Mouse (Mus musculus) CH12.LX (cell line): ENCODE measurements around the gene Gpr183. TPM values are rescaled to one million over a fixed set of nuclear protein-coding genes. Genes with fewer than 3 reads are reported as not detected.

ENCODE experiments used
- DNase-seq: peaks from one replicate; pipeline ENCODE4 v3.0.0-alpha.2; 2013; ENCODE audit errors: extremely low read depth
- H3K27ac ChIP-seq: 2 replicates; pipeline ENCODE4 v1.5.1; 2012; ENCODE audit warnings: low read depth, mild to moderate bottlenecking, control low read depth, moderate library complexity; ENCODE audit not compliant: insufficient read depth
- H3K27me3 ChIP-seq: replicated peaks from 2 replicates; pipeline ENCODE3; 2012; ENCODE audit warnings: inconsistent platforms
- H3K36me3 ChIP-seq, 2 experiments: replicated peaks in 1 of 2; 2 replicates each; pipeline versions ENCODE3 to v1.6.1; 2012; ENCODE audit warnings: inconsistent platforms in 1 of 2, low read length in 1 of 2, mild to moderate bottlenecking in 1 of 2, mixed read lengths in 1 of 2, moderate library complexity in 1 of 2; ENCODE audit not compliant: control insufficient read depth in 1 of 2, insufficient read depth in 1 of 2
- H3K4me1 ChIP-seq, 2 experiments: 2 replicates each; pipeline ENCODE4 v1.6.1; 2012; ENCODE audit warnings: inconsistent platforms in 1 of 2, moderate library complexity in 1 of 2; ENCODE audit not compliant: insufficient read depth in 2 of 2, control insufficient read depth in 1 of 2
- H3K4me2 ChIP-seq: 2 replicates; pipeline ENCODE4 v1.6.1; 2012; ENCODE audit warnings: low read depth, mild to moderate bottlenecking, control low read depth; ENCODE audit not compliant: poor library complexity, insufficient read depth, severe bottlenecking
- H3K4me3 ChIP-seq, 3 experiments: fragments of 150-350 bp in 1 of 3; sonication (generic) in 1 of 3; replicated peaks in 1 of 3; 2 replicates each; pipeline versions ENCODE3 to v1.5.1; 2011 to 2012; ENCODE audit warnings: low read depth in 2 of 3, low read length in 2 of 3, mild to moderate bottlenecking in 2 of 3, moderate library complexity in 2 of 3, control low read depth in 1 of 3, improper control_type of control experiment in 1 of 3, inconsistent platforms in 1 of 3, mixed read lengths in 1 of 3; ENCODE audit not compliant: poor library complexity in 1 of 3
- H3K79me2 ChIP-seq: replicated peaks from 2 replicates; pipeline ENCODE4 v1.6.1; 2012; ENCODE audit warnings: mild to moderate bottlenecking, moderate library complexity; ENCODE audit not compliant: control insufficient read depth, poor library complexity, insufficient read depth, severe bottlenecking; ENCODE audit errors: extremely low read depth
- H3K9ac ChIP-seq: 2 replicates; pipeline ENCODE4 v1.6.1; 2012; ENCODE audit warnings: low read depth, mild to moderate bottlenecking, control low read depth, moderate library complexity; ENCODE audit not compliant: insufficient read depth
- H3K9me3 ChIP-seq: replicated peaks from 2 replicates; pipeline ENCODE3; 2012; ENCODE audit warnings: low read length, inconsistent platforms, mixed read lengths
- BHLHE40 ChIP-seq: IDR thresholded peaks from 2 replicates; pipeline ENCODE4 v1.6.1; 2011; ENCODE audit warnings: mild to moderate bottlenecking, low read depth, low read length, improper control_type of control experiment
- CHD2 ChIP-seq: IDR thresholded peaks from 2 replicates; pipeline ENCODE4 v1.6.1; 2011; ENCODE audit warnings: low read length, improper control_type of control experiment
- CTCF ChIP-seq, 2 experiments: IDR thresholded peaks in 1 of 2; conservative IDR thresholded peaks in 1 of 2; 2 replicates each; pipeline ENCODE4 v1.5.1; 2011 to 2012; ENCODE audit warnings: low read depth in 2 of 2, low read length in 2 of 2, improper control_type of control experiment in 1 of 2, inconsistent platforms in 1 of 2, mild to moderate bottlenecking in 1 of 2, moderate library complexity in 1 of 2
- E2F4 ChIP-seq: IDR thresholded peaks from 2 replicates; pipeline ENCODE4 v1.6.1; 2011; ENCODE audit warnings: low read depth, low read length, improper control_type of control experiment; ENCODE audit not compliant: insufficient replicate concordance
- ELF1 ChIP-seq: IDR thresholded peaks from 2 replicates; pipeline ENCODE4 v1.6.1; 2014; ENCODE audit warnings: low read depth, mild to moderate bottlenecking, inconsistent platforms, low read length, improper control_type of control experiment
- GABPA ChIP-seq: IDR thresholded peaks from 2 replicates; pipeline ENCODE4 v1.6.1; 2012; ENCODE audit warnings: low read depth, low read length, improper control_type of control experiment, inconsistent platforms; ENCODE audit not compliant: insufficient replicate concordance
- IRF4 ChIP-seq: IDR thresholded peaks from 2 replicates; pipeline ENCODE4 v1.6.1; 2014; ENCODE audit warnings: low read depth, mild to moderate bottlenecking, inconsistent platforms, low read length, improper control_type of control experiment
- JUND ChIP-seq: conservative IDR thresholded peaks from 2 replicates; pipeline ENCODE4 v1.6.1; 2011; ENCODE audit warnings: low read depth, low read length, improper control_type of control experiment
- MEF2A ChIP-seq: IDR thresholded peaks from 2 replicates; pipeline ENCODE4 v1.6.1; 2014; ENCODE audit warnings: low read depth, mild to moderate bottlenecking, inconsistent platforms, low read length, improper control_type of control experiment, borderline replicate concordance
- MYC ChIP-seq: IDR thresholded peaks from 2 replicates; pipeline ENCODE4 v1.6.1; 2011; ENCODE audit warnings: low read depth, mild to moderate bottlenecking, improper control_type of control experiment, low read length
- NELFE ChIP-seq: IDR thresholded peaks from 2 replicates; pipeline ENCODE4 v1.6.1; 2011; ENCODE audit warnings: low read depth, low read length, improper control_type of control experiment
- PAX5 ChIP-seq: IDR thresholded peaks from 2 replicates; pipeline ENCODE4 v1.6.1; 2012; ENCODE audit warnings: low read length, inconsistent platforms, mixed read lengths
- POLR2A ChIP-seq: IDR thresholded peaks from 2 replicates; pipeline ENCODE4 v1.6.1; 2011; ENCODE audit warnings: low read depth, mild to moderate bottlenecking, improper control_type of control experiment, low read length
- POLR2AphosphoS2 ChIP-seq: IDR thresholded peaks from 2 replicates; pipeline ENCODE4 v1.6.1; 2011; ENCODE audit warnings: low read depth, low read length, improper control_type of control experiment
- SMC3 ChIP-seq: IDR thresholded peaks from 2 replicates; pipeline ENCODE4 v1.6.1; 2011; ENCODE audit warnings: low read depth, low read length, improper control_type of control experiment
- ZMIZ1 ChIP-seq: IDR thresholded peaks from 2 replicates; pipeline ENCODE4 v1.6.1; 2012; ENCODE audit warnings: low read depth, mild to moderate bottlenecking, inconsistent platforms, low read length, improper control_type of control experiment
- ZNF384 ChIP-seq: IDR thresholded peaks from 2 replicates; pipeline ENCODE4 v1.6.1; 2012; ENCODE audit warnings: low read depth, low read length, improper control_type of control experiment, inconsistent platforms
- dilution Hi-C: fragments of 300-500 bp; cut with MboI; formaldehyde crosslinking; loops from 2 replicates; pipeline ENCODE4 v1.14.3; 2020; ENCODE audit warnings: low sequenced_read_pairs; ENCODE audit not compliant: extremely low pct_unique_long_range_greater_than_20kb, extremely low pct_ligation_motif_present
- in situ Hi-C: fragments of 300-500 bp; cut with MboI; formaldehyde crosslinking; loops from 3 replicates; pipeline ENCODE4 v1.14.3; 2019; ENCODE audit warnings: low sequenced_read_pairs, low pct_ligation_motif_present, low pct_unique_long_range_greater_than_20kb, mixed read lengths
- polyA plus RNA-seq: library from polyadenylated mRNA; unstranded; fragments of >175 nt; gene quantifications from 2 replicates; pipeline ENCODE4 v1.2.1, GENCODE M21; 2012; ENCODE audit warnings: low read depth; ENCODE audit not compliant: insufficient read length
- total RNA-seq, 2 experiments: library from RNA; depleted of rRNA; stranded (reverse); fragments of 300-350 nt in 1 of 2; fragments of >200 nt in 1 of 2; gene quantifications; 2 replicates each; pipeline ENCODE4 v1.2.3; 2012 to 2014

Gpr183 gene
- total and polyA plus RNA-seq, 3 experiments: 3.6 to 16.3 (median 8.3) TPM

- H3K27ac ChIP-seq: no peak overlapping the region
- TF ChIP-seq MEF2A (no peak), ELF1 (no peak), CTCF (conservative IDR thresholded peaks at IDR 0.05 in 1 of 2, IDR thresholded peaks at IDR 0.05 in 1 of 2; ENCODE audit: low read depth in 2 of 2, low read length in 2 of 2) (no peak), POLR2A (no peak), PAX5 (no peak), CHD2 (no peak), POLR2AphosphoS2 (no peak), BHLHE40 (no peak), NELFE (no peak), JUND (no peak), GABPA (no peak), ZMIZ1 (no peak), SMC3 (no peak), MYC (no peak)
- H3K4me2 ChIP-seq: no peak overlapping the region
- no peak overlapping the region for H3K4me3 ChIP-seq
- no peaks in the 10 kb centered on the region for H3K27me3 ChIP-seq
- in situ Hi-C loops (no loop called here), dilution Hi-C loops (no loop called here)
- H3K36me3 ChIP-seq: peaks cover 0 to 19% of the 10 kb centered on the region in 2 experiments
- H3K9me3 ChIP-seq: no peaks in the 10 kb centered on the region
- H3K79me2 ChIP-seq: no peaks in the 10 kb centered on the region
- DNase-seq: no peak
- H3K4me1 ChIP-seq: peaks cover 5 to 31% of the 10 kb centered on the region in 2 experiments; a peak in 3 of 4 replicates
- H3K9ac ChIP-seq: no peak overlapping the region
Measured at GRCm38 (mm10) chr14:121981531-121981930, 16.5 kb upstream of the Gpr183 start.

GRCm38 (mm10) chr14:121973114-121973513 lies 8.1 kb upstream of the Gpr183 start:
- in situ Hi-C loops: no loop called here
- no peaks in the 10 kb centered on the region for H3K27me3 ChIP-seq
- H3K9me3 ChIP-seq: peaks cover 3% of the 10 kb centered on the region
- dilution Hi-C loops: no loop called here
- H3K27ac ChIP-seq: no peak overlapping the region
- no peak overlapping the region for H3K4me3 ChIP-seq
- H3K4me1 ChIP-seq: peaks cover 8 to 50% of the 10 kb centered on the region in 2 experiments
- peaks cover 2 to 30% of the 10 kb centered on the region in 2 experiments for H3K36me3 ChIP-seq
- no peak for DNase-seq
- no peak overlapping the region for H3K9ac ChIP-seq
- TF ChIP-seq E2F4: no peak
- no peak for TF ChIP-seq IRF4
- no peak for TF ChIP-seq ZNF384
- TF ChIP-seq MYC: 0 out of 2 replicates have a peak, but pooled peaks have one; percentile 65
- no peak overlapping the region; the same call in 1 of the 2 replicates for H3K4me2 ChIP-seq
- no peaks in the 10 kb centered on the region for H3K79me2 ChIP-seq
